Mouse (Mus musculus) heart, postnatal 0 days (tissue): ENCODE results near the gene Wiz.

Experiments used
- CTCF ChIP-seq: IDR thresholded peaks from 2 replicates; pipeline ENCODE4 v1.5.1; 2016; ENCODE audit warnings: antibody characterized with exemption, control low read depth, low read depth
- EP300 ChIP-seq: IDR thresholded peaks from 2 replicates; pipeline ENCODE4 v1.6.1; 2016; ENCODE audit warnings: antibody characterized with exemption, low read depth

DNA sequence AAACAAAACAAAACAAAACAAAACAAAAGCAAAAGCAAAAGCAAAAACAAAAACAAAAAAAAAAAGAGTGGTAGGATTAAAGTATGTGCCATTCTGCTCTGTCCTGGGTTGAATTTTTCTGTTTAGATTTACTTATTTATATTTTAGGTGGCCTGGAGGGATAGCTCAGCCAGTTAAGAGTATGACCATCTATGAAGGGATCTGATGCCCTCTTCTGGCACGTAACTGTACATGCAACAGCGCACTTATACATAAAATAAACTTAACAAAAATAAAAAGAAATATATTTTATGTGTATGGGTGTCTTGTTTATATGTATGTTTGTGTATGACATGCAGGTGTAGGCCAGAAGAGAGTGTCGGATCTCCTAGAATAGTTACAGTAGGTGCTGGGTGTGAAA lies 42.7 kb upstream of the Wiz start:
- TF ChIP-seq CTCF = peak; percentile 66
- TF ChIP-seq EP300 = no peak
